Mouse (Mus musculus) brown adipose tissue, adult 24 weeks (tissue): Measurements from ENCODE around the gene Dcst1. TPM values are rescaled to one million over a fixed set of nuclear protein-coding genes. Genes with fewer than 3 reads are reported as not detected.

Source experiments
- H3K27ac ChIP-seq: fragments of 200-500 bp; replicated peaks from 2 replicates; pipeline ENCODE4 v1.5.1; 2012; ENCODE audit warnings: low read depth, mild to moderate bottlenecking, low read length
- H3K4me1 ChIP-seq: fragments of 200-500 bp; 2 replicates; pipeline ENCODE4 v1.6.1; 2012; ENCODE audit warnings: low read length, mixed read lengths; ENCODE audit not compliant: control insufficient read depth, insufficient read depth, insufficient read length
- H3K4me3 ChIP-seq: fragments of 200-500 bp; 2 replicates; pipeline ENCODE4 v1.5.1; 2012; ENCODE audit warnings: low read depth, mild to moderate bottlenecking, low read length, moderate library complexity; ENCODE audit not compliant: insufficient read depth
- polyA plus RNA-seq: library from polyadenylated mRNA; stranded (reverse); fragments of >200 nt; gene quantifications from 2 replicates; pipeline ENCODE4 v1.2.4, GENCODE M21; 2012; ENCODE audit not compliant: missing spikeins, insufficient read depth, insufficient read length

Gene Dcst1
- polyA plus RNA-seq, 1 experiment, result 0.75 TPM

DNA sequence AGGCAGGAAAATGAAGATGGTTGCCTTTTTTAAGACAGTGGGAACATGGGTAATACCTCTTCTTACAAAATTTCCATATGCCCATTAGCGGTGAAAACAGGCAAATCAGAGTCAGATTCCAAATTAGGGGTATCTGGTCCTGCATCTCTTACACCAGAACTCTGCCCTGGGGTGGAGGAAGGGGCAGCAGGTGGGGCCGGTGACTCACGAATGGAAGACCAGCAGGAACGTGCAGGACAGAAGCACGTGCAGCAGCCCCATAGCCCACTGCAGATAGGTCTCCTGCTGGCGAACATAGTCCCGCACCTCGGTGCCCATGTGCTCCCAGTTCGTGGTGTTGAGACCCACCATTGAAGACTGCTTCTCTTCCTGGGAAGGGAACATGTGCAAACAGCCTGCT, 9.0 kb downstream of the Dcst1 start:
- Histone ChIP-seq H3K27ac (no peak overlapping the region), H3K4me3 (no peak overlapping the region)

DNA sequence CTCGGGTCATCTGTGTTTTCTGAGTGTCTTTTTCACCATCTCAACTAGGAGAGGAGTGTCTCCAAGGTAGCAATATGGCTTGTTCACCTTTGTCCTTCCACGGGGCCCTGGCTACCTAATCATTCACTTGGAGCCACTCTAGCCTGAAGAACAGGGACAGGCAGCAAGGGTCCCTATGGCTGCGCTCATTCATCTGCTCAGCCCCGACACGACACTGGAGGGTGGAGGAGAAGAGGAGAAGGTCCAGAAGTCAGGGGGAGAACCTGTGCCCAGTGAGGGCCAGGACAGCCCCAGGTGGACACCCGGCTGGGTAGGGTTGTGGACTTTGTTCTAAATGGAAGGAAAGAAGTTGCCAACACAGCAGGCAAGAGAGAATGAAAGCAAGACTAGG, 9.5 kb downstream of the Dcst1 start:
- Histone ChIP-seq H3K4me3 (no peak overlapping the region), H3K27ac (peak overlapping the region; percentile 11; the same call in 1 of the 2 replicates), H3K4me1 (no peaks in the 10 kb centered on the region)

More for the DNA sequence above, 9.0 kb downstream of the Dcst1 start:
- H3K4me1 ChIP-seq, result no peaks in the 10 kb centered on the region

DNA sequence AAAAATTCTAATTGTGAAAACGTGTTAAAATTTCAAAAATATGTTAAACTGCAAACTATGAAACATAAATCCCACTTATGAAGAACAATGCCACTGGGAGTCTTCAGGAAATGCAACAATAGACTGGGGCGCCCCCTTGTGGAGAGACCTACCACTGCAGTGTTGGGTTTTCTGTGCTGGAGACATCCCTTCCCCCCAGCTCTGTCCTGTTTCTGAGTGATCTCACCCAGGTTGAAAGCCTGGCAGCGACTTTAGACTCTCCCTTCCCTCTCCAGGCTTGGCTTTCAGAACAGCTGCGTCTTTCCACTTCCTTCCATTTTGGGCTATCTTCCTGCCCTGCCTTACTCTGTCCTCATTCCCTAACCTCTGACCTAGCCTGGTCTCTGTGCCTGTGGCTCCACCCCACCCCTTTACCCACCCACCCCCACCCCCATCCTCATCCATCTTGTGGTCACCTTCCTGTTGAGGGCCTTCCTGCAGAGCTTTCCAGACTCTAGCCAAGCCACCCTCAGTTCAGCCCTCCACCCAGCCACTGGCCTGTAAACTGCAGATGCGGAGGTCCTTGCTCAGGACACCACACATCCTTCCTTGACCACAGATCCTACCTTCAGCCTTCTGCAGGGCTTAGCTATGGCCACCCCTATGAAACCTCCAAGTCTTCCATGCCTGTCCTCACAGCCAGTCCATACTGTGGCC, 10.1 kb downstream of the Dcst1 start:
- no peaks in the 10 kb centered on the region for H3K4me1 ChIP-seq
- H3K27ac ChIP-seq, result peak overlapping the region; percentile 11; the same call in 1 of the 2 replicates
- no peak overlapping the region for H3K4me3 ChIP-seq

DNA sequence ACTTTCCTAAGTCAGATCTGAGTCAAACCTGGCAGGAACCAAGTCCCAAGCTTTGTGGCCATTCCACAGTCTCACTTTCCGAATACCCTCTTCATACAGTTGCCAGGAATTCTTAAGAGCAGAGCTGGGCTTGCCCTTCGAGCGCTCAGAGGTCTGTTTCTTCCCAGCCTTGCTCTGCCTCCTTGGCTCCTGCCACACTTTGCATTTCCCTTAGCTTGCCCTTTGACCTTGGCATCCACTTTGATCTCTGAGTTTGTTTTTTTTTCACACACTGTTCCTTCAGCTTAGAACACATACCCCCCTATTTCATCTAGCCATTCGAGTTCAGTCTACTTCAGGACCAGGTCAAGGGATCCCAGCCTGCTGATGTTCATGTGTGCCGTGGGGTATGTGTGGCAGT, 13.8 kb downstream of the Dcst1 start:
- H3K4me1 ChIP-seq, result peaks cover 7% of the 10 kb centered on the region; the same call in 1 of the 2 replicates
- H3K27ac ChIP-seq, result no peak overlapping the region
- no peak overlapping the region for H3K4me3 ChIP-seq

DNA sequence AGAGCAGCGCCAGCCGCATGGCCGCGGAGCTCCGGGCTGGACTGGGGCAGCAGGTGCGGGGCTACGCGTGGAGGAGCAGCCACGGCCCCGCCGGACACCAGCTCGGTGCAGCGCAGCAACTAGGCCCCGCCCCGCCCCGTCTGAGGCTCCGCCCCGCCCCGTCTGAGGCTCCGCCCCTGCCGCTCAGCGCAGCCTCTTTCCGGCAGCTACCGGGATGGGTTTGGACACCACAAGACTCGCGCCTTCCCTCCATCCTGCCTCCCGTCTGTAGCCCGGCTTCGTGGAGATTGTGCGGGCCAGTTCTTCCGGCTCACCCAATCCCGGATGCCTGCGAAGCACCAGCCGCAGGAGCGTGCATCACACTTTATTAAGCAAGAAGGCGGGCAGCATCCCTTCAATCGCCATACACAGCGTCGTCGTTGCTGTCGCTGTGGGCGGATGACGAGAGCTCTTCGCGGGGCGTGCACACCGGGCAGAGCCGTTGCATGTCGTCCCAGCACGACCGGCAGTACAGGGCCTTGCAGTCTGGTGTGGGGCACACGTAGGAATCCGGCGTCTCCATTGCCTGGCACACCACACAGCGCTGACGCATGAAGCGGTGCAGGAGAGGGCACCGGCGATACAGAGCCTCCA, 15.1 kb downstream of the Dcst1 start, which contains the start of gene Adam15:
Adam15 (minus strand) TSS at position 128 of the 633 bp plus-strand sequence.
- Histone ChIP-seq H3K27ac (peak within 1 kb of the TSS; percentile 97), H3K4me1 (peaks cover 7% of the 10 kb centered on the region; the same call in 1 of the 2 replicates), H3K4me3 (peak within 1 kb of the TSS; percentile 81)

DNA sequence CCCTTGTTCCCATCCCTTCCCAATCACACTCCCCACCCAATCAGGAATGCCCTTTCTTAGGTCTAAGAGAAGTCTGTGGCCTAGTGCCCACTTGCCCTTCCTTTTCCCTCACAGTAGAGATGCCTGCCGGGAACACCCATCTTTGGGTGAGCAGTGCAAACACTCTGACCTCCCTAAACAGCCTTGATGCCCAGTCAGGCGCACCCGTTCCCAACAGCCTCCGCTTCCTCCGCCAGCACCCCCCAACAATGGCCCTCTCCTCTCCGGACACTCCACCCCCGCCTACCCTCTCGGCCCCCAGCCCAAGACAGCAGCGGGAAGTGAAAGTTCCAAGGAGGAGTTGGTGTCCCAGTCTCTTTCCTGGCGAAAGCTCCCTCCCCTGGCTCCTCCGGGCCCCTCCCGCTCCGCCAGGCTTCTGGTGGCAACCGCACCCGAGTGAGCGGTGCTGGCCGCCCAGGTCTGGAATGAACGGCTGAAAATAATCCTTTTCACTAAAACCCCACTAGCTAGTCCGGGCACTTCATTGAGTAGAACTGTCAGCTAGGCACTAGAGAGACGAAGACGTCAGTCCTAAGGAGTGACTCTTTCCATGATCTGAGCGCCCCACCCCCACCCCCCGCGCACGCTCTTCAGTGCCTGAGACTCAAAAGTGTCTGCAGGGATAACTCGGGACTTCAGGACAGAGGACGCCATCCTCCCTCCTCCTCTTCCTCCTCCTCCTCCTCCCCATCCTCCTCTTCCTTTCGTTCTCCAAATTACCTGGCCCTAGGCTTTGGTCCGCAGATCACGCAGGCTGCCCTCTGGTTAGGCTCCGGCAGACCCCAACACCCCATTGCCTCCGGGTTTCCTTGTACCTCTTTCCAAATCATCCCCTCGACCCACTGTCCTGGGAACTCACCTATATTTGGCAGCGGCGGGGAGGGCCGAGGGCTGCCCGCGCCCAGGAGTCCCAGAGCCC, 15.9 kb downstream of the Dcst1 start:
- peak overlapping the region; percentile 97 for H3K27ac ChIP-seq
- peak overlapping the region; percentile 81 for H3K4me3 ChIP-seq
- H3K4me1 ChIP-seq, result peaks cover 7% of the 10 kb centered on the region; the same call in 1 of the 2 replicates

DNA sequence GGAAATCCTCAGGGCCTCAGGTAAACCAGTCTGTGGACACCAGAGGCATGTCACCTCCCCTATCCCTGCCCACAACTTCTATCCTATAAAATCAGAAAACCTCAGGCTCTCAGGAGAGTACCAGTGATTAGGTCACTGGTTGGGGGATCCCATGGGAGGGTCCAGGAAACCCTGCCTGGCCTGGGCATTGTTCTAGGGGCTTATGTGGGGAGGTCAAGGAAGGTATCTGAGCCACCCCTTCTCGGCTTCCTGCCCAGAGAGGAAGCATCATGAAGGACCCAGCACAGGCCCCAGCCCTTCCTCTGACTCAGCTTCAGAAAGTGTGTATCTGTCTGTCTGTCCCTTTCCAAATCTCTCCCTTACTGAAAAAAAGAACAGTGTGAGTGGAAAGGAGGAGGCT, 17.1 kb downstream of the Dcst1 start:
- peak overlapping the region; percentile 81 for H3K4me3 ChIP-seq
- H3K27ac ChIP-seq, result peak overlapping the region; percentile 97
- peaks cover 7% of the 10 kb centered on the region; the same call in 1 of the 2 replicates for H3K4me1 ChIP-seq

DNA sequence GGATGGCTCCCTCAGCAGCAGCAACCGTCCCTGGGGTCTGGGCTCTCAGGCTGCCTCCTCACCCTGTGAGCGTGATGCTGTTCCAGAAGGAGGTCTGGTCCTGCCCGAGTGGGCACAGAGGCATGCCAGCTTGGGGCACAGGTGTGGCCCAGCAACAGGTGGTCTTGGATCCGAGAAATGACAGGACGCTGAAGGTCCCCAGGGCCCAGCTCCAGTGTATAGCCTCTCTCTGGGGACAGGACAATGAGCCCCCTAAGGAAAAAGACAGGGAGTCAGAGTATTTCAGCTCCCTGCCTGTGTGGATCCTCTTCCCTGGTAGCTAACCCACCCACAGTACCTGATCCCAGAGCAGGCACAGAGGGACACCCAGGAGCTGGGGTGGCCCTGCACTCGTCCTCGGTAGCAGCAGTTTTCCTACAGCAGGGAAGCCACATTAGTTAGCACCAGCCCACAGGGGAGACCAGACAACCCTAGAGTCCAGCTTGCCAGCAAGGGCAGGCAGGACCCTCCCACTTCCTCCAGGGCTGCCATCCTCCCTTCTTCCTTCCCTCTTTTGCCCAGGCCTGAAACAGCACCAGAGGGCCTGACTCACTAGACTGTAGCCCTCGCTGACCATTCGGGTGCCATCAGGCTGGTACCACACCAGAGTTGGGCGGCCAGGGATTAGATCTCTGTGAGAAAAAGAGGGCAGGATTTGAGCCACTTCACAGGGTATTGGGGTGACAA, 18.1 kb downstream of the Dcst1 start:
- peaks cover 7% of the 10 kb centered on the region; the same call in 1 of the 2 replicates for H3K4me1 ChIP-seq
- H3K27ac ChIP-seq, result peak overlapping the region; percentile 97
- peak overlapping the region; percentile 25; the same call in 1 of the 2 replicates for H3K4me3 ChIP-seq

DNA sequence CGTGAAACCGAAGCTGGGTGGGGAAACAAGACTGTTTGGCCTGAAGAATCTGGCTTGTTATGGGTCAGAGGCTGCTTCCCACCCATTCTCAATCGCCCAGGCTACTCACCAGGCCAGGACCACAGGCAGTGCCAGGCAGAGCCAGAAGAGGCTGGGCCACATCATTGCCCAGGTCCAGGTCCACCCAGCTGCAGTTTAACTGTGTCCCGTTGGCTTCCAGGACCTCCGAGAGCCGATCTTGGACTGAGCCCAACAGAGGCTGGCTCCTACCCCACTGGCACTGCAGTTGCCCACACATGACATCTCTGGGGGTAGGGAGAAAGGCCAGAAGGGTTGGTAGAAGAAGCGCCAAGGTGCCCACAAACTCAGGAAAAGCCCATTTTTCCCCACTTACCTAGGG, 21.8 kb downstream of the Dcst1 start:
- Histone ChIP-seq H3K4me1 (peaks cover 7% of the 10 kb centered on the region; the same call in 1 of the 2 replicates), H3K27ac (no peak overlapping the region), H3K4me3 (no peak overlapping the region)

DNA sequence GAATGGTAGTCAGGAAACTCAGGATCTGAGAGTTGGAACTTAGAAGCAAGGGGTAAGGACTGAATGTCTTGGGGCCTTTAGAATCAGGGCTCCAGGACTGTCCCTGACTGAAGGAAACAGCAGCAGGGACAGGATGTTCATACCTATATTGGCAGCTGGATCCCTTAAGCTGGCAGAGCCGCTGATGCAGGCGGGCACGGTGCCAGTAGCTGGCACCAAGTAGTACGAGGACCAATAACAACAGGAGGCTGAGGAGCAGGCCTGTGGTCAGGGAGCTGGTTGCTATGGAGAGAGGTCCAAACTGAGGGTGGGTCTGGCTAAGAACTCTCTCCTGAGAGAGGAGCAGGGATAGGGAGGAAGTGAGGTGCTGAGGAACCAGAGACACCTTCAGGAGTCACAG, 23.3 kb downstream of the Dcst1 start:
- Histone ChIP-seq H3K4me3 (no peak overlapping the region), H3K4me1 (peaks cover 2% of the 10 kb centered on the region; the same call in 1 of the 2 replicates), H3K27ac (no peak overlapping the region)

DNA sequence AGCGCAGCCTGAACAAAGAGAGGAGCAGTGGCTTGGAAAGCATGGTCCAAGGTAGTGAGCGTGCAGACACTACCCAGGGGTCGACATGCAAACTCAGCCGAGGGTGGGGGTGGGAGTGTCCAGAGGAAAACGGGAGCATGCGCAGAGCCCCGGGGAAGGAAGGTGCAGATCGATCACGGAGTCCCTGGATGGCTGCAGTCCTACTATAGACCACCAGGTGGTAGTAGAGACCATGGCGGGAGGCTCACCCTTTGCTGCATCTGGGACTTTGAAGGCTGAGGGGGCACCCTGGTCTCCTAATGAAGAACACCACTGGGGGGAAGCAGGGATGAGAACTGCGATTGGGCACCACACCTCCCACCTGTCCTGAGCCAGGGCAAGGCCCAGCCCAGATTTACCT, 24.6 kb downstream of the Dcst1 start:
- H3K4me1 ChIP-seq, result no peaks in the 10 kb centered on the region
- H3K27ac ChIP-seq, result no peak overlapping the region
- H3K4me3 ChIP-seq, result no peak overlapping the region

DNA sequence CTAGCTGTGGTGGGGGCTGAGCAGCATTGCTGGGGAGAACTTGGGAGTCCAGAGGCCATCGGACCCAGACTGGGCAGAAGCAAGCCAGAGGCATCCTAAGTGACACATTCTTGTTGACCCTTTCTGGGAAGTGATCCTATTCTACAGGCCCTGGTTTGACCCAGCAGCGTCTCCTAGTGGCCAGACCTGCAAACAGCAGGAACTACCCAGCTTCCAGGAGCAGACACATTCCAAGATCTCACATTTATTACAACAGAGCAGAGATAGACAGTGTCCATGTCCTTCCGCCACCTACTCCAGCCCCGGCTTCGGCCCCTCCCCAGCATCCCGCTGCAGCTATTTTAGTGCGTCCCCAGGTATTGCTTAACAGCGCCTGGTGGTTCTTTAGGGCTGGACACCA, 25.6 kb downstream of the Dcst1 start:
- no peaks in the 10 kb centered on the region for H3K4me1 ChIP-seq
- no peak overlapping the region for H3K27ac ChIP-seq
- H3K4me3 ChIP-seq, result no peak overlapping the region

DNA sequence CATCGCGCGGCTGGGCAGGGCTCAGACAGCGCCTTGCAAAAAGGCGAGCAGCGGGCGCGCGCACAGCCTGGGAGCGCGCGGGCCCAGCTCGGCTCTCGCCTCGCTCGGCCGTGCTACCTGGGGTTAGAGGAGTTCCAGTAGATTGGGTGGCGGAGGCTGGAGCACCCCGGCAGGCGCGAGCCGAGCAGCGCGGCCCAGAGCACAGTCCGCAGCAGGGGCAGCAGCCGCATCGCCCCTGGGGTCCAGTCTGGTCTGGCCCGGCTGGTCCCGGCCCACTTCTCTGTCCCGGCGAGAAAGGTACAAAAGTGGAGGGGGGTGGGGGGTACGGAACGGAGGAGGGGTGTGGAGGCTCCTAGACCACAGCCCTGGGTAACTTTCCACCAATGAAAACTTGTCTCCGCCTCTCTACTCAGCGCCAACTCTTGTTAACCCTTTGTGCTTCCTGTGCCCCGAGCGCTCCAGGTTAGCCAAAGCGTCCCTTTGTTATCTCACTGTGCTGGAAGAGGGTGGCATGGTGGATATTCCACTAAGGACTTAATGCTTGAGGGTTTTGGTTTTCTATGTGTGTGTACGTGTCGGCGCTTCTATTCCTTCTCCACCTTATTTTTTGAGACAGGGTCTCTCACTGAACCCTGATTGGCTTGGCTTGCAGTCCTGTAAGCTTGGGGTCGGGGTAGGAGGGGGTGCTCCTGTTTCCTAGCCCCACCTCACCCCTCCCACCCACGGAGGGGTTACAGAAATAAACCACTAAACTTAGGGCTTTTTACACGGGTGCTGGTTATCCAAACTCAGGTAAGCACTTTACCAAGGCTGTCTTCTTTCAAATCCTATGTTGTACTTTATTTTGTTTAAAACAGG, 27.1 kb downstream of the Dcst1 start, which contains the start of gene Efna4:
Efna4 (minus strand) TSS at position 308 of the 858 bp plus-strand sequence.
- peak within 1 kb of the TSS; percentile 64 for H3K4me3 ChIP-seq
- no peak within 1 kb of the TSS for H3K27ac ChIP-seq
- H3K4me1 ChIP-seq, result no peaks in the 10 kb centered on the region
